Mouse (Mus musculus) frontal cortex, postnatal 14 days (tissue): ENCODE results near the gene Cox20.

ENCODE experiments used
- DNase-seq, 2 experiments: peaks; one replicate each; pipeline ENCODE4 v3.0.0; 2022; ENCODE audit warnings: low spot score in 2 of 2

Cox20 gene

GRCm38 (mm10) chr1:178351643-178352042, 32.7 kb downstream of the Cox20 start:
- DNase-seq, result no peak

DNA sequence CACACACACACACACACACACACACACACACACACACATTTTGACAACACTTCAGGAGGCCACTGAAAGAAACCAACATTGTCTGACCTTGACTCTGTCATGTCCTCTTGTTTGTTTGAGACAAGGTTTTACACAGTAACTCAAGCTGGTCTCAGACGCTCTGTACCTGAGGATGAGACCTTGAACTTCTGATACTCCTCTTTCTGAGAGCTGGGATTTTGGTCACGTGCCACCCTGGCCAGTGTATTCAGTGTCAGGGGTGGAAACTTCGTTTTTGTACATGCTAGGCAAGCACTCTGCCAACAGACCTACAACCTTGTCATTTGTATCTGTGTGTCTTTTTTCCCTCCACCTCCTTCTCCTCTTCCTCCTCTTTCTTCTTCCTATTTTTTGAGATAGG, 35.6 kb downstream of the Cox20 start:
- DNase-seq, result no peak

- DNase-seq, result peak; percentile 42 to 67
Measured at GRCm38 (mm10) chr1:178357776-178358710, 39.1 kb downstream of the Cox20 start.

- no peak for DNase-seq
Measured at GRCm38 (mm10) chr1:178360264-178360663, 41.3 kb downstream of the Cox20 start.

- DNase-seq, result no peak
Measured at GRCm38 (mm10) chr1:178360702-178361101, 41.8 kb downstream of the Cox20 start.

- DNase-seq, result no peak
Measured at GRCm38 (mm10) chr1:178365171-178365570, 46.2 kb downstream of the Cox20 start.

DNA sequence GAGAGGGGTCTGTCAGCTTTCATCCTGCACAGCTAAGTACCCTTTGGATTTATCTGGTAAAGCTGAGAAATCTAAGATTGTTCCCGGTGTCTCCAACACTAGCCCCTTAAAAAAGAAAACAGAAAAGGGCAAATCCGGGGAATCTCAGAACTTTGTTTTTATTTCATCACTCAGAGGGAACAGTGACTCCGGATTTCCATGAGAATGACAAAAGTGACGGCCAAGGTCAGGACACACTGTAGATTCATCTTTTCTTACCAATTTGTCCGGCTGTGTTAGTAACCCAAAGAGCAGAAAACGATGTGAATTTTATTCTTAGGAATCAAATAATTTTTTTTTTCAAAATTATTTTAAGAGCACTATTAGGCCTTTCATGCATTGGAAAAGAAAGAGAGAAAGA, 49.2 kb downstream of the Cox20 start:
- no peak for DNase-seq

DNA sequence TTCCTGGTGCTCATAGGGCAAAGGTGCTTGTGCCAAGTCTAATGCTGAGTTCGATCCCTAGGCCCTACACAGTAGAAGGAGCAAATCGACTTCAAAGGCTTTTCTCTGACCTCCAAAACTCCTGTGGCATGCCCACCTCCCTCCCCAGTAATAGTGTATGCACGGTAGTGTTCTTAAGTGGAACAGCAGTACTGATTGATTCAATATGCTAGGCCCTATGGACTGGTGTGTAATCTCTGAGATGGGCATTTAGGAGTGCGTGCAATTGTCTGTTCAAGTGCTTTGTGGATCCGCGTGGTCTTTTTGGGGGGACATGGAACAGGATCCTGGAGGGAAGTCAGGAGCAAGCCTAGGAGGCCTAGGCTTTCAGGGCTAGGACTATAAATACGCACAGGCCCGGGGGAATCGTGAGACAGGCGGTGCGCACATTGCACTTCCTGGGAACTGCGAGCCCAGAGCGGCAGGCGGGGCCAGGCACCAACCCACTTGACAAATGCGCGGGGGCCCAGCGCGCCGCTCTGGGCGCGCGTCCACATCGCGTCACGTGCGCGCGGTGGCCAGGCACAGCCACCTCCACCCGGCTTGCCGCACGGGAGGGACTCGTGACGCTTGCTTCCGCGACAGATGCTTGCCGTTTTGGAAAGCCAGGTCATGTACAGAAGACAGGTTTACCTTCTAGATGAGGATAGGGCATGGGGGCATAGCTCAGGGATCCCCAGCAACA, 49.8 kb downstream of the Cox20 start:
- peak; percentile 87 to 88 for DNase-seq

- DNase-seq, result no peak
Measured at GRCm38 (mm10) chr1:178369272-178369651, 50.3 kb downstream of the Cox20 start.
